Mouse (Mus musculus): Measurements from ENCODE around the gene Cer1.

DNA sequence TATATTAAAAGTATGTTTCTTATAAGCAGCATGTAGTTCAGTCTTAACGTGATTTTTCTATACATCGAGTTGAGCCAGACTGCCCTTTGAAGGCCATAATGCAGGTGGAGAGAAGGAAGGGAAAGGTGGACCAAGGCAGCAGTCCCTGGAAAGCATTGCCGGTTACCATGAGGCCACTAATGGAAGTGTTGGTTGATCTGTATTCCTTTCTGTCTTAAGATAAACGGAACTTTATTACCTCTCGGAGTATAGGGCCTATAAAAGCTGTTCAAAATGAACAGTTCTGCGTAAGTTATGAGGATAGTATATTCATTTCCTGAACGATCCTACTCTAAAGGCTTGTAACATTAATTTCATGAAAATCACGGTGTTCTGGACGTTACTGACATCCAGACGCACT is 10.3 kb upstream of the Cer1 start:
- TF ChIP-seq CTCF (IDR thresholded peaks at IDR 0.05; ENCODE audit: low read depth, low read length) (no peak), POLR2A (IDR thresholded peaks at IDR 0.05; ENCODE audit: borderline replicate concordance, low read depth, low read length) (no peak)

Measured in bone marrow macrophage, adult 2 months (primary cell).